Mouse (Mus musculus): ENCODE results near the gene Taok3. TPM values are rescaled to one million over a fixed set of nuclear protein-coding genes. Genes with fewer than 3 reads are reported as not detected.

The Taok3 gene
- total and polyA plus RNA-seq, 3 experiments = 8.3 to 35.0 (median 17.4) TPM

DNA sequence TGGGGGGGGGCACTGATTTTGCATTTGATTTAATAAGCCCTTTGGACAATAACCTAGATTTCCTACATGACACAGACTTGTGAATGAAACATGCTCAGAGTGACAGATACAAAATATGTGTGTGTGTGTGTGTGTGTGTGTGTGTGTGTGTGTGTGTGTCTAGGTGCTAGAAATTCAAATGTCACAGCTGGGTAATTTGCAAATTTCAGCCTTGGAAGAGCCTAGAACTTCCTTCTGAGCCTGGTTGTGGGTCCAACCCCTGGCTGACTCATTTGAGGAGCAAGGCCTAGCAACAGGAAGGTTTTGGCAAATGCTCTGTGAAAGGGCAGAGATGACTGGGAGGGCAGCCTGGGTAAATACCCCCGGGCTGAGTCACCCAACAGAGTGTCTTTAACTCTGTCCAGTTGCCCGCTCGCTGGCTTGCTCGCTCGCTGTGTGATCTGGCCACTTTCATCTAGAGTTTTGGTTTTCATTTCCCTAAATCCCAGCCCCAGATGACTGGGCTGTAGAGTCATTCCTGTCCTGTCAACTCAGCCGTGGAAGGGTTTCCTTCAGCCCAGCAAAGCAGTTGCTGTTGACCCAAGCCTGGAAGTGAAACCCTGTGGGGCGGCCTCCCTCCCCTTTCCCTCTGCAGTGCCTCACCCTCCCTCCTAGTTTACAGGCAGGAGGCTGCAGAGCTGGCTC is 38.5 kb downstream of the Taok3 start:
- peaks cover 10 to 71% of the 10 kb centered on the region in 2 experiments for H3K4me1 ChIP-seq (ENCODE audit: control insufficient read depth in 1 of 2, insufficient read depth in 2 of 2)
- H3K27me3 ChIP-seq (replicated peaks) = no peaks in the 10 kb centered on the region
- H3K4me2 ChIP-seq (ENCODE audit: insufficient read depth, low read depth, poor library complexity, severe bottlenecking) = peak overlapping the region; percentile 29
- peaks cover 17% of the 10 kb centered on the region for H3K79me2 ChIP-seq (replicated peaks; ENCODE audit: control insufficient read depth, extremely low read depth, insufficient read depth, poor library complexity, severe bottlenecking)
- peak overlapping the region in 1 of 3 experiments; percentile 9 for H3K4me3 ChIP-seq (replicated peaks in 1 of 3; ENCODE audit: low read depth in 2 of 3, low read length in 2 of 3, poor library complexity in 1 of 3)
- H3K9me3 ChIP-seq (replicated peaks; ENCODE audit: low read length) = peaks cover 4% of the 10 kb centered on the region
- peaks cover 8 to 37% of the 10 kb centered on the region in 2 experiments for H3K36me3 ChIP-seq (replicated peaks in 1 of 2; ENCODE audit: control insufficient read depth in 1 of 2, insufficient read depth in 1 of 2, low read length in 1 of 2)
- no peak overlapping the region for H3K9ac ChIP-seq (ENCODE audit: insufficient read depth, low read depth)
- H3K27ac ChIP-seq (ENCODE audit: insufficient read depth, low read depth) = peak overlapping the region; percentile 98
- TF ChIP-seq CTCF (conservative IDR thresholded peaks at IDR 0.05 in 1 of 2, IDR thresholded peaks at IDR 0.05 in 1 of 2; ENCODE audit: low read depth in 2 of 2, low read length in 2 of 2) = no peak
- TF ChIP-seq KAT2A (IDR thresholded peaks at IDR 0.05; ENCODE audit: insufficient replicate concordance, low read length) = 0 out of 2 replicates have a peak, but pooled peaks have one; percentile 72
- TF ChIP-seq ZNF384 (IDR thresholded peaks at IDR 0.05; ENCODE audit: low read depth, low read length) = peak; percentile 69
- no peak for TF ChIP-seq POLR2AphosphoS2 (IDR thresholded peaks at IDR 0.05; ENCODE audit: low read depth, low read length)
- no peak for TF ChIP-seq PAX5 (IDR thresholded peaks at IDR 0.05; ENCODE audit: low read length)
- TF ChIP-seq MAFK (IDR thresholded peaks at IDR 0.05; ENCODE audit: insufficient replicate concordance, low read length) = peak; percentile 88
- TF ChIP-seq SIN3A (IDR thresholded peaks at IDR 0.05; ENCODE audit: low read length) = peak; percentile 94
- TF ChIP-seq USF1 (IDR thresholded peaks at IDR 0.05; ENCODE audit: low read depth, low read length) = no peak
- TF ChIP-seq TCF12 (IDR thresholded peaks at IDR 0.05; ENCODE audit: low read depth, low read length) = peak; percentile 88
- no peak for TF ChIP-seq GABPA (IDR thresholded peaks at IDR 0.05; ENCODE audit: insufficient replicate concordance, low read depth, low read length)
- TF ChIP-seq MAX (IDR thresholded peaks at IDR 0.05; ENCODE audit: low read length) = peak; percentile 73; the same call in 1 of the 2 replicates
- peak; percentile 98 for TF ChIP-seq JUND (conservative IDR thresholded peaks at IDR 0.05; ENCODE audit: low read depth, low read length)
- no peak for TF ChIP-seq TBP (conservative IDR thresholded peaks at IDR 0.05; ENCODE audit: low read depth, low read length)
- peak; percentile 76; the same call in 1 of the 2 replicates for TF ChIP-seq UBTF (IDR thresholded peaks at IDR 0.05; ENCODE audit: low read depth, low read length)
- TF ChIP-seq MEF2A (IDR thresholded peaks at IDR 0.05; ENCODE audit: borderline replicate concordance, low read depth, low read length) = peak; percentile 90
- peak; percentile 57 for TF ChIP-seq ELF1 (IDR thresholded peaks at IDR 0.05; ENCODE audit: low read depth, low read length)
- peak; percentile 40 for TF ChIP-seq HCFC1 (IDR thresholded peaks at IDR 0.05; ENCODE audit: low read depth, low read length)
- TF ChIP-seq CHD2 (IDR thresholded peaks at IDR 0.05; ENCODE audit: low read length) = peak; percentile 92
- peak; percentile 99 for TF ChIP-seq RCOR1 (conservative IDR thresholded peaks at IDR 0.05; ENCODE audit: low read depth, low read length)
- TF ChIP-seq ZMIZ1 (IDR thresholded peaks at IDR 0.05; ENCODE audit: low read depth, low read length) = peak; percentile 85
- TF ChIP-seq CHD1 (IDR thresholded peaks at IDR 0.05; ENCODE audit: low read depth, low read length) = peak; percentile 88; the same call in 1 of the 2 replicates
- TF ChIP-seq POLR2A (IDR thresholded peaks at IDR 0.05; ENCODE audit: low read depth, low read length) = no peak; the same call in 1 of the 2 replicates
- peak; percentile 82 for TF ChIP-seq BHLHE40 (IDR thresholded peaks at IDR 0.05; ENCODE audit: low read depth, low read length)
- peak; percentile 79 for TF ChIP-seq MXI1 (IDR thresholded peaks at IDR 0.05; ENCODE audit: low read depth, low read length)
- peak; percentile 99 for TF ChIP-seq IRF4 (IDR thresholded peaks at IDR 0.05; ENCODE audit: low read depth, low read length)
- TF ChIP-seq MAZ (IDR thresholded peaks at IDR 0.05; ENCODE audit: low read depth, low read length) = peak; percentile 95
- TF ChIP-seq JUN (IDR thresholded peaks at IDR 0.05; ENCODE audit: insufficient read depth, low read depth, low read length) = peak; percentile 97
- 0 out of 2 replicates have a peak, but pooled peaks have one; percentile 4 for TF ChIP-seq ZC3H11A (IDR thresholded peaks at IDR 0.05; ENCODE audit: low read depth, low read length)
- TF ChIP-seq NRF1 (IDR thresholded peaks at IDR 0.05; ENCODE audit: low read depth, low read length) = 0 out of 2 replicates have a peak, but pooled peaks have one; percentile 33
- TF ChIP-seq EP300 (IDR thresholded peaks at IDR 0.05; ENCODE audit: low read length) = peak; percentile 99
- TF ChIP-seq E2F4 (IDR thresholded peaks at IDR 0.05; ENCODE audit: insufficient replicate concordance, low read depth, low read length) = 0 out of 2 replicates have a peak, but pooled peaks have one; percentile 48
- peak; percentile 97 for TF ChIP-seq ETS1 (conservative IDR thresholded peaks at IDR 0.05; ENCODE audit: low read depth, low read length)
- TF ChIP-seq MYC (IDR thresholded peaks at IDR 0.05; ENCODE audit: low read depth, low read length) = peak; percentile 86
- TF ChIP-seq USF2 (conservative IDR thresholded peaks at IDR 0.05; ENCODE audit: low read depth, low read length) = no peak
- peak; percentile 65; the same call in 1 of the 2 replicates for TF ChIP-seq NELFE (IDR thresholded peaks at IDR 0.05; ENCODE audit: low read depth, low read length)
- TF ChIP-seq ZKSCAN1 (IDR thresholded peaks at IDR 0.05; ENCODE audit: borderline replicate concordance, low read depth, low read length) = no peak
- peak; percentile 25 for TF ChIP-seq SMC3 (IDR thresholded peaks at IDR 0.05; ENCODE audit: low read depth, low read length)
- TF ChIP-seq RAD21 (IDR thresholded peaks at IDR 0.05; ENCODE audit: low read depth, low read length) = no peak; the same call in 1 of the 2 replicates
- in situ Hi-C loops (cut with MboI; ENCODE audit: low pct_ligation_motif_present, low pct_unique_long_range_greater_than_20kb, low sequenced_read_pairs) = no loop called here
- dilution Hi-C loops (cut with MboI; ENCODE audit: extremely low pct_ligation_motif_present, extremely low pct_unique_long_range_greater_than_20kb, low sequenced_read_pairs) = no loop called here
- DNase-seq (ENCODE audit: extremely low read depth) = peak; percentile 97
